Mouse (Mus musculus) MEL (cell line): ENCODE measurements at regions not wholly inside any gene's neighbourhood (a gene's known extent, or its start where the extent isn't known, plus 50 kb on each side); places are given as distances from the start of the nearest gene placed in this dataset.

Experiments used
- BHLHE40 ChIP-seq: IDR thresholded peaks from 2 replicates; pipeline ENCODE4 v1.6.1; 2012; ENCODE audit warnings: low read depth, mild to moderate bottlenecking, inconsistent platforms, low read length, improper control_type of control experiment, borderline replicate concordance
- CHD2 ChIP-seq: IDR thresholded peaks from 2 replicates; pipeline ENCODE4 v1.6.1; 2011; ENCODE audit warnings: low read length, improper control_type of control experiment
- RCOR1 ChIP-seq: IDR thresholded peaks from 2 replicates; pipeline ENCODE4 v1.6.1; 2012; ENCODE audit warnings: low read depth, mild to moderate bottlenecking, inconsistent platforms, low read length, improper control_type of control experiment
- TBP ChIP-seq: IDR thresholded peaks from 2 replicates; pipeline ENCODE4 v1.8.0; 2011; ENCODE audit warnings: low read depth, low read length, improper control_type of control experiment
- TCF12 ChIP-seq: IDR thresholded peaks from 2 replicates; pipeline ENCODE4 v1.6.1; 2014; ENCODE audit warnings: low read depth, mild to moderate bottlenecking, inconsistent platforms, low read length, improper control_type of control experiment, moderate library complexity

- TF ChIP-seq RCOR1 (no peak), BHLHE40 (no peak), TCF12 (no peak), TBP (no peak), CHD2 (no peak)
These were observed 141.7 kb downstream of the Samd5 start for GRCm38 (mm10) chr10:9533283-9533682.
